Comparison of ENCODE assay signal across 36 mouse cellular contexts in the genomic region with DNA sequence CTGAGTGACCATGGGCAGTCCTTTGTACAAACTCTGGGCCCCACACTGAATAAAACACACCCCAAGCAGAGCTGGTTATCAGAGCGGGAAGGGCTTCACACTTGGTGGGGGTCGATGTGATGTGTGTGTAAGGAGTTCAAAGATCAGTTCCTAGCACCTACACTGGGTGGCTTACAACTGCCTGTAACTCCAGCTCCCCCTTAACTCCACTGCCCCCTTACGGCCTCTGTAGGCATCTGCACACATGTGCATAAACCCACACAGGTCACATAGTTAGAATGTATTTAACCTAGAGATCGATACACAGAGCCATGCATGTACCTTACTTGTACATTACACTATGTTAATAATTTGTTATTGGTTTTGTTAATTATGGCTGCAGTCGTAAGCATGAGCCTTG. TPM values are rescaled to one million over a fixed set of nuclear protein-coding genes. Genes with fewer than 3 reads are reported as not detected.
DNase-seq lines count a peak whose midpoint lies in the region; ATAC-seq and TF ChIP-seq lines count a peak whose summit lies in the region.
"Had no signal": no experiment of that assay in that cellular context is flagged by ENCODE, and none has a peak within 500 bp of the region (broad histone marks: within the 10 kb centered on the region; RNA-seq: fewer than 3 reads in every experiment).

No protein-coding gene starts in this region.

- DNase-seq in intestine, embryonic 14.5 days (ENCODE audit: low spot score): peak; percentile 27
- DNase-seq in ES-CJ7 (ENCODE audit: low read depth, low spot score): peak; percentile 52
- no peak for DNase-seq in layer of hippocampus, adult 9-10 months (ENCODE audit: low spot score)
- DNase-seq in lung, postnatal 10 days: no peak
- DNase-seq: adrenal gland, adult 8-10 months; adrenal gland, postnatal 25 days; B cell, adult 2 months; cerebellum, adult 11-12 months; cerebellum, adult 8-10 months; cerebellum, postnatal 10 days; cerebellum, postnatal 36 days; embryo, embryonic 11 days; gastrocnemius, postnatal 10 days; gastrocnemius, postnatal 36 days; heart, postnatal 36 days had no signal

- H3K27ac ChIP-seq in intestine, embryonic 14.5 days (ENCODE audit: low read depth): no peak overlapping the region
- no peak overlapping the region for H3K27ac ChIP-seq in intestine, embryonic 16.5 days (ENCODE audit: low read length)
- H3K27ac ChIP-seq: embryonic facial prominence, embryonic 10.5 days; embryonic facial prominence, embryonic 13.5 days; forebrain, embryonic 12.5 days; forebrain, embryonic 15.5 days; hindbrain, embryonic 10.5 days; hindbrain, embryonic 13.5 days had no signal

- no peaks in the 10 kb centered on the region for H3K4me1 ChIP-seq in intestine, embryonic 14.5 days (replicated peaks; ENCODE audit: control insufficient read depth, insufficient read depth, low read length)
- no peaks in the 10 kb centered on the region for H3K4me1 ChIP-seq in intestine, embryonic 16.5 days (ENCODE audit: control insufficient read depth, insufficient read depth, low read length)
- H3K4me1 ChIP-seq in E14TG2a.4 (replicated peaks; ENCODE audit: low read depth, low read length): 0 out of 2 replicates have a peak, but pooled peaks cover 2% of the 10 kb centered on the region
- H3K4me1 ChIP-seq: embryonic facial prominence, embryonic 10.5 days; embryonic facial prominence, embryonic 13.5 days; forebrain, embryonic 12.5 days; forebrain, embryonic 15.5 days; hindbrain, embryonic 13.5 days had no signal

- no peaks in the 10 kb centered on the region for H3K27me3 ChIP-seq in intestine, embryonic 14.5 days (replicated peaks; ENCODE audit: control insufficient read depth, insufficient read depth, low read length)
- H3K27me3 ChIP-seq in intestine, embryonic 16.5 days (replicated peaks; ENCODE audit: control insufficient read depth, insufficient read depth, low read length): no peaks in the 10 kb centered on the region
- no peaks in the 10 kb centered on the region; the same call in 1 of the 2 replicates for H3K27me3 ChIP-seq in E14TG2a.4 (ENCODE audit: insufficient read depth, low read length)
- H3K27me3 ChIP-seq: CH12.LX; embryonic facial prominence, embryonic 13.5 days; forebrain, embryonic 12.5 days; forebrain, embryonic 15.5 days; hindbrain, embryonic 13.5 days; Patski had no signal

- no peaks in the 10 kb centered on the region for H3K9me3 ChIP-seq in intestine, embryonic 14.5 days (ENCODE audit: control insufficient read depth, low read length)
- no peaks in the 10 kb centered on the region for H3K9me3 ChIP-seq in intestine, embryonic 16.5 days (ENCODE audit: control insufficient read depth, low read length)
- H3K9me3 ChIP-seq in E14TG2a.4 (ENCODE audit: low read length): no peaks in the 10 kb centered on the region
- H3K9me3 ChIP-seq: embryonic facial prominence, embryonic 10.5 days; embryonic facial prominence, embryonic 13.5 days; forebrain, embryonic 12.5 days; forebrain, embryonic 15.5 days; hindbrain, embryonic 10.5 days; hindbrain, embryonic 13.5 days had no signal

- H3K36me3 ChIP-seq in intestine, embryonic 14.5 days (ENCODE audit: control insufficient read depth, insufficient read depth, low read length): no peaks in the 10 kb centered on the region
- no peaks in the 10 kb centered on the region for H3K36me3 ChIP-seq in intestine, embryonic 16.5 days (ENCODE audit: control insufficient read depth, insufficient read depth, low read length)
- no peaks in the 10 kb centered on the region for H3K36me3 ChIP-seq in E14TG2a.4 (ENCODE audit: insufficient read depth, low read length)
- H3K36me3 ChIP-seq: embryonic facial prominence, embryonic 10.5 days; embryonic facial prominence, embryonic 13.5 days; forebrain, embryonic 12.5 days; forebrain, embryonic 15.5 days; G1E; hindbrain, embryonic 10.5 days; hindbrain, embryonic 13.5 days had no signal

- ATAC-seq in intestine, embryonic 14.5 days (replicated peaks; ENCODE audit: low FRiP score, low TSS enrichment, low read depth): no peak
- no peak for ATAC-seq in intestine, embryonic 16.5 days
- 0 out of 2 replicates have a peak, but pooled peaks have one; percentile 18 for ATAC-seq in megakaryocyte progenitor cell, adult 5-6 weeks (replicated peaks; ENCODE audit: poor library complexity)
- ATAC-seq: activated CD4-positive, CD25-positive, alpha-beta regulatory T cell, adult 4 months; forebrain, embryonic 15.5 days; hindbrain, embryonic 16.5 days; Patski had no signal

- whole genome bisulfite sequencing in intestine, embryonic 14.5 days: 82% methylated on average over 5 of the region's 5 CpGs
- WGBS in intestine, embryonic 16.5 days: 77% methylated on average over 5 of the region's 5 CpGs

- TF ChIP-seq CTCF in E14TG2a.4 (conservative IDR thresholded peaks at IDR 0.05; ENCODE audit: low read length): peak; percentile 26

- H3K4me3 ChIP-seq in intestine, embryonic 14.5 days (ENCODE audit: low read depth, low read length): no peak overlapping the region
- H3K4me3 ChIP-seq in intestine, embryonic 16.5 days (ENCODE audit: low read length): no peak overlapping the region
- H3K4me3 ChIP-seq in E14TG2a.4 (replicated peaks; ENCODE audit: low read length): no peak overlapping the region
- H3K4me3 ChIP-seq: embryonic facial prominence, embryonic 10.5 days; embryonic facial prominence, embryonic 13.5 days; erythroblast, embryonic 14.5 days; forebrain, embryonic 12.5 days; forebrain, embryonic 15.5 days; hindbrain, embryonic 10.5 days; hindbrain, embryonic 13.5 days had no signal

- H3K4me2 ChIP-seq in intestine, embryonic 14.5 days (ENCODE audit: low read length): no peak overlapping the region
- H3K4me2 ChIP-seq in intestine, embryonic 16.5 days (ENCODE audit: low read depth, low read length): no peak overlapping the region
- H3K4me2 ChIP-seq: embryonic facial prominence, embryonic 13.5 days; forebrain, embryonic 12.5 days; forebrain, embryonic 15.5 days; heart, embryonic 11.5 days; hindbrain, embryonic 13.5 days had no signal

- H3K9ac ChIP-seq in intestine, embryonic 14.5 days (ENCODE audit: low read length): no peak overlapping the region
- H3K9ac ChIP-seq in intestine, embryonic 16.5 days (ENCODE audit: low read depth, low read length): no peak overlapping the region
- H3K9ac ChIP-seq: embryonic facial prominence, embryonic 13.5 days; forebrain, embryonic 12.5 days; forebrain, embryonic 15.5 days; hindbrain, embryonic 13.5 days had no signal

RNA-seq across cellular contexts. Expression of gene Aggf1, which starts 13.1 kb away (rescaled TPM):
- 32.1 and 33.1 TPM in 2 replicates for polyA plus RNA-seq in intestine, embryonic 14.5 days (2014; fragmentation: Nextera tagmentation; extraction: Ambion mirVana)
- 22.8 and 25.0 TPM in 2 replicates for polyA plus RNA-seq in intestine, embryonic 16.5 days (2015; fragmentation: Nextera tagmentation; extraction: Ambion mirVana)
- total RNA-seq in megakaryocyte progenitor cell, adult 5-6 weeks (2015): 31.9 and 34.5 TPM in 2 replicates
- 49.5 and 57.0 TPM in 2 replicates for total RNA-seq in megakaryocyte progenitor cell, adult 5-6 weeks (2017)

RNA-seq across cellular contexts. Expression of gene Crhbp, which starts 56.5 kb away (rescaled TPM):
- 0.16 and 0.24 TPM in 2 replicates for polyA plus RNA-seq in intestine, embryonic 14.5 days (2014; fragmentation: Nextera tagmentation; extraction: Ambion mirVana)
- 0.20 and 0.22 TPM in 2 replicates for polyA plus RNA-seq in intestine, embryonic 16.5 days (2015; fragmentation: Nextera tagmentation; extraction: Ambion mirVana)
- not detected in 2 replicates for total RNA-seq in megakaryocyte progenitor cell, adult 5-6 weeks (2015)
- total RNA-seq in megakaryocyte progenitor cell, adult 5-6 weeks (2017): not detected in 2 replicates
- total RNA-seq: adrenal gland, adult 8-10 months; adrenal gland, postnatal 25 days; CH12.LX; gastrocnemius, adult 18-20 months; gastrocnemius, postnatal 10 days; gastrocnemius, postnatal 36 days; granulocyte monocyte progenitor cell, adult 5-6 weeks; heart, adult 8-10 months; heart, postnatal 36 days had no signal
- polyA plus RNA-seq: activated CD4-positive, CD25-positive, alpha-beta regulatory T cell, adult 4 months; erythroblast, embryonic 14.5 days; G1E; heart, embryonic 11.5 days; heart, embryonic 14.5 days; heart, postnatal 0 days; Patski had no signal

Comparison
In these comparisons a context has a peak if more than half of its experiments do, and no peak if none do; other contexts are left out.
1. DNase-seq: peak in intestine, embryonic 14.5 days (single experiment) and ES-CJ7 (single experiment); none in layer of hippocampus, adult 9-10 months (single experiment) and lung, postnatal 10 days (single experiment).